In the genomic region with DNA sequence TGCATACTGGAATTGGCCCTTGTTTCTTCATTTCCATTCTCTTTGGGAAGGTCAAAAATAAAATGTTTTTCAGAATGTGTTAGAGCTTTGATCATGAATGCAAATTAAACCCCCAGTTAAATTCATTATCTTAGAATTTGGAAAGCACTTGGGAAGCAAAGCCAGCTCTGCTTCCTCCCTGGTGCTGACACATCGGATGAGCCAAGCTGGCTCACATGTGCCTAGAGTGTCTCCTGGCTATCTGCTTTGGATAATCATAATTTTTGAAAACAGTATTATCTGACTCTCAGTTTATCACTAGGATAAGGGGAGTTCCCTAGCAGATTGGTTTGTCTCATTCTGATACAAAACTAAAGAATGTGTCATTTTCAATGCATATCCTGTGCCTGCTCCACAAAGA, we compare ENCODE assay signal across 23 mouse cellular contexts.
DNase-seq lines count a peak whose midpoint lies in the region; ATAC-seq and TF ChIP-seq lines count a peak whose summit lies in the region.
"Had no signal": no experiment of that assay in that cellular context is flagged by ENCODE, and none has a peak within 500 bp of the region (broad histone marks: within the 10 kb centered on the region; RNA-seq: fewer than 3 reads in every experiment).

No protein-coding gene starts in this region.

- H3K27me3 ChIP-seq in forebrain, embryonic 16.5 days (replicated peaks; ENCODE audit: control insufficient read depth, insufficient read depth, low read length): no peaks in the 10 kb centered on the region
- no peaks in the 10 kb centered on the region for H3K27me3 ChIP-seq in forebrain, embryonic 12.5 days
- no peaks in the 10 kb centered on the region for H3K27me3 ChIP-seq in forebrain, postnatal 0 days (ENCODE audit: insufficient read depth, low read length)
- no peaks in the 10 kb centered on the region for H3K27me3 ChIP-seq in forebrain, embryonic 13.5 days
- H3K27me3 ChIP-seq: CH12.LX, Patski had no signal

- 80% methylated on average over 1 of the region's 1 CpGs for WGBS in forebrain, embryonic 16.5 days
- WGBS in forebrain, embryonic 12.5 days: 100% methylated on average over 1 of the region's 1 CpGs
- WGBS in forebrain, postnatal 0 days: 64% methylated on average over 1 of the region's 1 CpGs
- 89% methylated on average over 1 of the region's 1 CpGs for WGBS in forebrain, embryonic 13.5 days

- H3K9ac ChIP-seq in forebrain, embryonic 16.5 days (replicated peaks; ENCODE audit: low read depth, low read length): no peak overlapping the region
- H3K9ac ChIP-seq in forebrain, embryonic 12.5 days: no peak overlapping the region
- H3K9ac ChIP-seq in forebrain, postnatal 0 days: no peak overlapping the region
- no peak overlapping the region for H3K9ac ChIP-seq in forebrain, embryonic 13.5 days

- H3K9me3 ChIP-seq in forebrain, embryonic 16.5 days (ENCODE audit: control insufficient read depth, low read length): no peaks in the 10 kb centered on the region
- H3K9me3 ChIP-seq in forebrain, embryonic 12.5 days: no peaks in the 10 kb centered on the region
- H3K9me3 ChIP-seq in forebrain, postnatal 0 days (ENCODE audit: low read length): no peaks in the 10 kb centered on the region
- H3K9me3 ChIP-seq in forebrain, embryonic 13.5 days (replicated peaks): no peaks in the 10 kb centered on the region
- H3K9me3 ChIP-seq: G1E had no signal

- TF ChIP-seq CTCF in forebrain, postnatal 0 days (IDR thresholded peaks at IDR 0.05; ENCODE audit: low read depth): no peak

- no peak overlapping the region for H3K4me2 ChIP-seq in forebrain, embryonic 16.5 days (ENCODE audit: low read length)
- no peak overlapping the region for H3K4me2 ChIP-seq in forebrain, embryonic 12.5 days
- H3K4me2 ChIP-seq in forebrain, postnatal 0 days (ENCODE audit: low read depth): no peak overlapping the region
- no peak overlapping the region for H3K4me2 ChIP-seq in forebrain, embryonic 13.5 days

- no peaks in the 10 kb centered on the region for H3K36me3 ChIP-seq in forebrain, embryonic 16.5 days (ENCODE audit: control insufficient read depth, insufficient read depth)
- H3K36me3 ChIP-seq in forebrain, embryonic 12.5 days (replicated peaks): no peaks in the 10 kb centered on the region
- no peaks in the 10 kb centered on the region for H3K36me3 ChIP-seq in forebrain, postnatal 0 days (ENCODE audit: insufficient read depth)
- no peaks in the 10 kb centered on the region for H3K36me3 ChIP-seq in forebrain, embryonic 13.5 days (ENCODE audit: poor library complexity, severe bottlenecking)
- H3K36me3 ChIP-seq: G1E had no signal

- H3K4me1 ChIP-seq in forebrain, embryonic 16.5 days (replicated peaks; ENCODE audit: control insufficient read depth, insufficient read depth, low read length): no peaks in the 10 kb centered on the region
- no peaks in the 10 kb centered on the region for H3K4me1 ChIP-seq in forebrain, embryonic 12.5 days
- no peaks in the 10 kb centered on the region for H3K4me1 ChIP-seq in forebrain, postnatal 0 days (ENCODE audit: insufficient read depth)
- H3K4me1 ChIP-seq in forebrain, embryonic 13.5 days: no peaks in the 10 kb centered on the region

- no peak overlapping the region for H3K4me3 ChIP-seq in forebrain, embryonic 16.5 days (replicated peaks; ENCODE audit: low read length)
- no peak overlapping the region for H3K4me3 ChIP-seq in forebrain, embryonic 12.5 days (replicated peaks)
- no peak overlapping the region for H3K4me3 ChIP-seq in forebrain, postnatal 0 days (ENCODE audit: low read depth, low read length)
- no peak overlapping the region for H3K4me3 ChIP-seq in forebrain, embryonic 13.5 days

- 0 out of 2 replicates have a peak, but pooled peaks have one; percentile 54 for ATAC-seq in forebrain, embryonic 16.5 days
- no peak for ATAC-seq in forebrain, embryonic 12.5 days (ENCODE audit: low FRiP score)
- ATAC-seq in forebrain, postnatal 0 days: peak; percentile 71; the same call in 1 of the 2 replicates
- no peak for ATAC-seq in forebrain, embryonic 13.5 days
- ATAC-seq in frontal cortex, adult (ENCODE audit: low TSS enrichment): peak; percentile 69; the same call in 1 of the 2 replicates
- ATAC-seq: activated CD4-positive, CD25-positive, alpha-beta regulatory T cell, adult 4 months; CD4-positive, CD25-positive, alpha-beta regulatory T cell, adult 4 months; Patski had no signal

- DNase-seq in forebrain, postnatal 0 days: peak; percentile 15
- DNase-seq in frontal cortex, postnatal 10 days (ENCODE audit: low spot score in 2 of 2): no peak
- DNase-seq in brain, adult 2 months (ENCODE audit: low read depth, low spot score): peak; percentile 20
- DNase-seq in heart, adult 9 months (ENCODE audit: low spot score in 2 of 2): no peak
- DNase-seq: adrenal gland, adult 2 months; adrenal gland, adult 8-10 months; adrenal gland, postnatal 10 days; adrenal gland, postnatal 14 days; adrenal gland, postnatal 25 days; adrenal gland, postnatal 36 days; B cell, adult 2 months; cerebellum, adult 11 months; cerebellum, adult 11-12 months; cerebellum, adult 18-20 months had no signal

- no peak overlapping the region for H3K27ac ChIP-seq in forebrain, embryonic 16.5 days (ENCODE audit: low read length)
- no peak overlapping the region for H3K27ac ChIP-seq in forebrain, embryonic 12.5 days
- no peak overlapping the region for H3K27ac ChIP-seq in forebrain, postnatal 0 days (ENCODE audit: low read depth, low read length)
- H3K27ac ChIP-seq in forebrain, embryonic 13.5 days: no peak overlapping the region

Comparison
In these comparisons a context has a peak if more than half of its experiments do, and no peak if none do; other contexts are left out.
1. ATAC-seq: peak in forebrain, embryonic 16.5 days (single experiment), forebrain, postnatal 0 days (single experiment) and frontal cortex, adult (single experiment); none in forebrain, embryonic 12.5 days (single experiment) and forebrain, embryonic 13.5 days (single experiment).
2. DNase-seq: peak in forebrain, postnatal 0 days (single experiment) and brain, adult 2 months (single experiment); none in frontal cortex, postnatal 10 days (0 of 2) and heart, adult 9 months (0 of 2).